Mouse (Mus musculus): ENCODE measurements at regions not wholly inside any gene's neighbourhood (a gene's known extent, or its start where the extent isn't known, plus 50 kb on each side); places are given as distances from the start of the nearest gene placed in this dataset.

DNA sequence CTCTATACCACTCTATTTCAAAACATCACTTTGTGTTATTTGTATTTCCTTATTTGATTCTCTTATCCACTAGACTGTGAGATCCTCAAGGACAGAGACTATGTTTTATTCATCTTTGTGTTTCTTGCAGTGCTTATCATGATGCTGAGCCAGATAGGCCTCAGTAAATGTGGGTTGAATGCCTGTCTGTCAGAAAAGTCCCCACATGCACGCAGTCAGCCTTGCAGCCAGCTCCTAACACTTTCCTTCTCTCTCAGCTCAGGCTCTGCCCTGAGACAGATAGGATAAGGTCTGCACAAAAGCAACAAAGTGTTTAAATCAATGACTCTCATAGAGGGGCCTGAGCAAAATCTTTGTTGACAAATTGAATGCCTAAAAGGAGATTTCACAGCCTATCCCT, 600.0 kb downstream of the Gm9195 start:
- no peak for TF ChIP-seq CTCF (IDR thresholded peaks at IDR 0.05; ENCODE audit: insufficient read depth, low read length)
- no peak for TF ChIP-seq POLR2A (IDR thresholded peaks at IDR 0.05; ENCODE audit: borderline replicate concordance, extremely low read depth, low read depth, low read length)
